Mouse (Mus musculus): ENCODE results near the gene Mthfd1l.
"Not testable (repeated sequence)": the region's sequence is repeated elsewhere in the genome, so short reads cannot be mapped to it uniquely, and the experiment has no call there.

The Mthfd1l gene

GRCm38 (mm10) chr10:4120708-4121107 lies 147.8 kb downstream of the Mthfd1l start:
- no peak for DNase-seq (ENCODE audit: low read depth)

- no peak for DNase-seq (ENCODE audit: low read depth)
These were observed 148.3 kb downstream of the Mthfd1l start for GRCm38 (mm10) chr10:4121197-4121596.

GRCm38 (mm10) chr10:4123280-4123945 lies 150.5 kb downstream of the Mthfd1l start:
- DNase-seq (ENCODE audit: low read depth), result not testable (repeated sequence)

- DNase-seq (ENCODE audit: low read depth), result no peak
These were observed 151.2 kb downstream of the Mthfd1l start for GRCm38 (mm10) chr10:4124148-4124547.

- DNase-seq (ENCODE audit: low read depth), result no peak
These were observed 152.3 kb downstream of the Mthfd1l start for GRCm38 (mm10) chr10:4125232-4125631.

GRCm38 (mm10) chr10:4126335-4127012 lies 153.6 kb downstream of the Mthfd1l start:
- DNase-seq (ENCODE audit: low read depth), result no peak

GRCm38 (mm10) chr10:4128411-4128810 lies 155.5 kb downstream of the Mthfd1l start:
- DNase-seq (ENCODE audit: low read depth), result no peak

GRCm38 (mm10) chr10:4128915-4129314 lies 156.0 kb downstream of the Mthfd1l start:
- DNase-seq (ENCODE audit: low read depth), result no peak

- DNase-seq (ENCODE audit: low read depth), result no peak
These were observed 156.5 kb downstream of the Mthfd1l start for GRCm38 (mm10) chr10:4129461-4129860.

GRCm38 (mm10) chr10:4130034-4130607 lies 157.2 kb downstream of the Mthfd1l start:
- no peak for DNase-seq (ENCODE audit: low read depth)

GRCm38 (mm10) chr10:4132735-4133134 lies 159.8 kb downstream of the Mthfd1l start:
- no peak for DNase-seq (ENCODE audit: low read depth)

GRCm38 (mm10) chr10:4135100-4135764 lies 162.3 kb downstream of the Mthfd1l start:
- DNase-seq (ENCODE audit: low read depth), result no peak

GRCm38 (mm10) chr10:4139531-4139930 lies 166.6 kb downstream of the Mthfd1l start:
- no peak for DNase-seq (ENCODE audit: low read depth)

GRCm38 (mm10) chr10:4141689-4142088 lies 168.8 kb downstream of the Mthfd1l start:
- no peak for DNase-seq (ENCODE audit: low read depth)

- DNase-seq (ENCODE audit: low read depth), result no peak
These were observed 169.9 kb downstream of the Mthfd1l start for GRCm38 (mm10) chr10:4142816-4143215.

- no peak for DNase-seq (ENCODE audit: low read depth)
These were observed 170.5 kb downstream of the Mthfd1l start for GRCm38 (mm10) chr10:4143381-4143780.

GRCm38 (mm10) chr10:4145080-4145807 lies 172.3 kb downstream of the Mthfd1l start:
- DNase-seq (ENCODE audit: low read depth), result no peak

GRCm38 (mm10) chr10:4146947-4147346 lies 174.0 kb downstream of the Mthfd1l start:
- no peak for DNase-seq (ENCODE audit: low read depth)

GRCm38 (mm10) chr10:4151159-4151558 lies 178.2 kb downstream of the Mthfd1l start:
- peak; percentile 18 for DNase-seq (ENCODE audit: low read depth)

GRCm38 (mm10) chr10:4151862-4152776 lies 179.2 kb downstream of the Mthfd1l start:
- DNase-seq (ENCODE audit: low read depth), result no peak

- DNase-seq (ENCODE audit: low read depth), result no peak
These were observed 180.1 kb downstream of the Mthfd1l start for GRCm38 (mm10) chr10:4153031-4153430.

All from induced T-regulatory cell, adult 2 months (primary cell).